Mouse (Mus musculus): ENCODE data around the gene Ptcra. TPM values are rescaled to one million over a fixed set of nuclear protein-coding genes. Genes with fewer than 3 reads are reported as not detected.
A peak's percentile ranks its signal among the peaks of the same experiment; 100 is the strongest.
"Not testable (repeated sequence)": the region's sequence is repeated elsewhere in the genome, so short reads cannot be mapped to it uniquely, and the experiment has no call there.

Gene Ptcra
- polyA plus RNA-seq, 1 experiment from 2014 or later = 1.6 TPM

DNA sequence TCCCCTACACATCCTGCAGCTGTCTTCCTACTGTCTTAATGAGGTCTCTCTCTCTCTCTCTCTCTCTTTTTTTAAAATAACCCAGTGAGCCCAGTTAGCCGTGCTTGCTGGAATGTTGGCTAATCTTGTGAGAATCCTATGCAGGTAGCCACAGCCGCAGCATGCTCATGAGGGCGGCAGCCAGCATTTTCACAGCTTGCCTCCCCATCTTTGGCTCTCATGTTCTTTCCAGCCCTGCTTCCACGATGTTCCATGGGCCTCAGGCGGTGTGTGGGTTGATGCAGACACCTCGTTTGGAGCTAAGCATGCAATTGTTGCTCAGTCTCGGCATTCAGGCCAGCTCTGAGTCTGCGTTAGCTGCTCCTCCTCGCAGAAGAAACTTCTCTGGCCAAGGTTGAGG is 1.4 kb upstream of the Ptcra start:
- DNase-seq (ENCODE audit: low spot score); H3K4me1 ChIP-seq; H3K9me3 ChIP-seq; H3K4me3 ChIP-seq; H3K27ac ChIP-seq (replicated peaks); H3K36me3 ChIP-seq (replicated peaks); H3K27me3 ChIP-seq (replicated peaks; ENCODE audit: low read depth, poor library complexity, severe bottlenecking): not testable (repeated sequence)
- WGBS = 76% methylated on average over 9 of the region's 9 CpGs

DNA sequence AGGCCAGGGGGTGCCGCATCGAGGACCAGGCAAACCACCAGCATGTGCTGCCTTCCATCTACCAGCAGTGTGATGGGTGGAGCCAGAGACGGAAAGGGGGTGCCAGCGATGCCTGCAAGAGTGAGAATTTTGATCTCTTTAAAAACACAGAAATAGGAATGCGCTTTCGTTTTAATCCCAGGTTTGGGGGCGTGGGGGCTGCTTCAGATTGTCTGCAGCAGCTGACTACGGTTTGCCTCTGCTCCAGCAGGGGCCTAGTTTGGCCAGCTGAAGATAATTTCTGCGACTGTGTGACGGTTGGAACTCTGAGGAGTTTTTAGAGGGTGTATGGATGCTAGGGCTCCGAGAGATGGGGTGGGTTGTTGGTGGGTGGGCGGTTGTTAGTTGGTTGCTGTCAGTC is 4.8 kb downstream of the Ptcra start:
- WGBS = 86% methylated on average over 12 of the region's 12 CpGs
- no peak overlapping the region for H3K27ac ChIP-seq (replicated peaks)
- peaks cover 15% of the 10 kb centered on the region for H3K4me1 ChIP-seq
- no peak for DNase-seq (ENCODE audit: low spot score)
- no peaks in the 10 kb centered on the region for H3K36me3 ChIP-seq (replicated peaks)
- no peak overlapping the region for H3K4me3 ChIP-seq
- no peaks in the 10 kb centered on the region for H3K27me3 ChIP-seq (replicated peaks; ENCODE audit: low read depth, poor library complexity, severe bottlenecking)
- H3K9me3 ChIP-seq = no peaks in the 10 kb centered on the region

GRCm38 (mm10) chr17:46751794-46752556 is 11.5 kb downstream of the Ptcra start, which contains the start of gene Cnpy3:
Gene Cnpy3 (minus strand): TSS chr17:46752214.
- peak within 1 kb of the TSS; percentile 86 for H3K4me3 ChIP-seq
- H3K27me3 ChIP-seq (replicated peaks; ENCODE audit: low read depth, poor library complexity, severe bottlenecking) = no peaks in the 10 kb centered on the region
- peaks cover 22% of the 10 kb centered on the region for H3K36me3 ChIP-seq (replicated peaks)
- peak within 1 kb of the TSS; percentile 91 for H3K27ac ChIP-seq (replicated peaks)
- WGBS = under 1% methylated on average over 58 of the region's 58 CpGs
- peak; percentile 100 for DNase-seq (ENCODE audit: low spot score)
- H3K4me1 ChIP-seq = peaks cover 32% of the 10 kb centered on the region
- H3K9me3 ChIP-seq = no peaks in the 10 kb centered on the region

- no peak for DNase-seq (ENCODE audit: low spot score)
- peak overlapping the region; percentile 91 for H3K27ac ChIP-seq (replicated peaks)
- WGBS = 30% methylated on average over 16 of the region's 16 CpGs
- no peaks in the 10 kb centered on the region for H3K9me3 ChIP-seq
- peak overlapping the region; percentile 86 for H3K4me3 ChIP-seq
- peaks cover 25% of the 10 kb centered on the region for H3K4me1 ChIP-seq
- H3K36me3 ChIP-seq (replicated peaks) = peaks cover 29% of the 10 kb centered on the region
- H3K27me3 ChIP-seq (replicated peaks; ENCODE audit: low read depth, poor library complexity, severe bottlenecking) = no peaks in the 10 kb centered on the region
Observed at GRCm38 (mm10) chr17:46751056-46751793, 12.3 kb downstream of the Ptcra start.

DNA sequence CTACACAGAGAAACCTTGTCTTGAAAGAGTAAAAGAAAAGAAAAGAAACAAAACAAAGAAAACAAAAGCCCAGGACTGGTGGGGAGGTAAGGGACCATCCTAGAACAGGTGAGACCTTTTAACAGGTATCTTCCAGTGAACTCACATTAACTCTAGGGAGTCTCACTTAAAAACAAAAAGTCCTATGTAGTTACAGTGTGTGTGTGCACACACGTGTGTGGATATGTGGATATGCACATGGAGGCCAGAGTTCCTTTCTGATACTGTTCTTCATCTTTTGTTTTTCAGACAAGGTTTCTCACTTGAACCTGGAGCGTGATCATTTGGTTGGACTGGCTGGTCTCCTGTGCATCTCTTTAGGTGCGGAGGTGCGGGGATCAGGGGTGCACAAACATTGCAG is 12.9 kb downstream of the Ptcra start:
- WGBS = 95% methylated on average over 4 of the region's 4 CpGs
- H3K27me3 ChIP-seq (replicated peaks; ENCODE audit: low read depth, poor library complexity, severe bottlenecking) = no peaks in the 10 kb centered on the region
- H3K9me3 ChIP-seq = no peaks in the 10 kb centered on the region
- peak overlapping the region; percentile 86 for H3K4me3 ChIP-seq
- peaks cover 21% of the 10 kb centered on the region for H3K4me1 ChIP-seq
- no peak for DNase-seq (ENCODE audit: low spot score)
- H3K27ac ChIP-seq (replicated peaks) = peak overlapping the region; percentile 91
- peaks cover 36% of the 10 kb centered on the region for H3K36me3 ChIP-seq (replicated peaks)

DNA sequence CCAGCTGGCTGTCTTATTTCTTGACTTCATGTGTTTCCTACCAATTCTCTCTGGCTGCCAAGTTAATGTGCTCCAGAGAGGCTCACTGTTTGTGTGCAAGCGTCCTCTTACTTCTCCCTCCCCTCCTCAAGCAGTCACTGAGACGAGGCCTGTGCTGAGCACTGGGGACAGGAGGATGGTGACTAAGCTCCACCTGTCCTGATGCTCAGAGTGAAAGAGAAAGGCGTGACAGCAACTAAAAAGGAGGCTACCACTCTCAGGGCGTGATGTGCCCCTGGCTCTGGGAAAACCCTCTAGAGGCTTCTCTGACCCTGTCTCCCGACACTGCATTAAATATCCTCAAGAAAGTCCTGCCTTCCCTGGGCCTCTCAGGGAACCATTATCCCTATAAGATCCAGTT is 14.2 kb downstream of the Ptcra start:
- no peak overlapping the region for H3K4me3 ChIP-seq
- H3K36me3 ChIP-seq (replicated peaks) = peaks cover 48% of the 10 kb centered on the region
- no peaks in the 10 kb centered on the region for H3K9me3 ChIP-seq
- 91% methylated on average over 5 of the region's 5 CpGs for WGBS
- no peaks in the 10 kb centered on the region for H3K27me3 ChIP-seq (replicated peaks; ENCODE audit: low read depth, poor library complexity, severe bottlenecking)
- H3K4me1 ChIP-seq = peaks cover 21% of the 10 kb centered on the region
- no peak overlapping the region for H3K27ac ChIP-seq (replicated peaks)
- no peak for DNase-seq (ENCODE audit: low spot score)

- peaks cover 20% of the 10 kb centered on the region for H3K4me1 ChIP-seq
- 94% methylated on average over 2 of the region's 2 CpGs for WGBS
- H3K36me3 ChIP-seq (replicated peaks) = peaks cover 63% of the 10 kb centered on the region
Observed at GRCm38 (mm10) chr17:46747806-46748205, 15.7 kb downstream of the Ptcra start.

GRCm38 (mm10) chr17:46747234-46747633 is 16.3 kb downstream of the Ptcra start:
- no peaks in the 10 kb centered on the region for H3K9me3 ChIP-seq
- H3K4me3 ChIP-seq = no peak overlapping the region
- no peak for DNase-seq (ENCODE audit: low spot score)
- peaks cover 14% of the 10 kb centered on the region for H3K4me1 ChIP-seq
- peaks cover 68% of the 10 kb centered on the region for H3K36me3 ChIP-seq (replicated peaks)
- no peak overlapping the region for H3K27ac ChIP-seq (replicated peaks)
- 86% methylated on average over 8 of the region's 8 CpGs for WGBS
- H3K27me3 ChIP-seq (replicated peaks; ENCODE audit: low read depth, poor library complexity, severe bottlenecking) = no peaks in the 10 kb centered on the region

More at GRCm38 (mm10) chr17:46747806-46748205, 15.7 kb downstream of the Ptcra start:
- H3K27me3 ChIP-seq (replicated peaks; ENCODE audit: low read depth, poor library complexity, severe bottlenecking) = no peaks in the 10 kb centered on the region
- no peaks in the 10 kb centered on the region for H3K9me3 ChIP-seq
- H3K4me3 ChIP-seq = no peak overlapping the region
- H3K27ac ChIP-seq (replicated peaks) = no peak overlapping the region
- DNase-seq (ENCODE audit: low spot score) = no peak

- Histone ChIP-seq H3K27me3 (replicated peaks; ENCODE audit: low read depth, poor library complexity, severe bottlenecking) (no peaks in the 10 kb centered on the region), H3K27ac (replicated peaks) (no peak overlapping the region), H3K36me3 (replicated peaks) (peaks cover 81% of the 10 kb centered on the region), H3K4me1 (peaks cover 3% of the 10 kb centered on the region), H3K4me3 (no peak overlapping the region), H3K9me3 (no peaks in the 10 kb centered on the region)
- 82% methylated on average over 2 of the region's 2 CpGs for WGBS
- DNase-seq (ENCODE audit: low spot score) = no peak
Observed at GRCm38 (mm10) chr17:46745506-46745905, 18.0 kb downstream of the Ptcra start.

DNA sequence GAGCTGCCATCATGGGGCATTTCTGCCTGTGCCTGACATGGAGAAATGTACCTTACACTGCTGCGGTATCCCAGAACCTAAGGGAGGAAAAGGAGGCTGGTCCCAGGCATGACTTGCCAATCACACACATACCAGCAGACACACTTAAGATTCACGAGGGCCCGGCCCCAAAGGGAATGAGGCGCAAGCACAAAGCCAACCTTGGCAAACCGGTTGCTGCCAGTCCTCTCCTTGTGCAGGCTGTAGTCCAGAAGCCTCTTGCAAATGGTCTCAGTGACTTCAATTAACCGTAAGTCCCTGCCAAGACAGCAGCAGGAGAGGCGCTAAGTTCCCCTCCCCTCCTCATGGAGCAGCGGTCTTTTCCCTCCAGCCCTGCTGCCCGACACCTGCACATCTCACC is 20.5 kb downstream of the Ptcra start:
- Histone ChIP-seq H3K36me3 (replicated peaks) (peaks cover 83% of the 10 kb centered on the region), H3K4me1 (no peaks in the 10 kb centered on the region)

DNA sequence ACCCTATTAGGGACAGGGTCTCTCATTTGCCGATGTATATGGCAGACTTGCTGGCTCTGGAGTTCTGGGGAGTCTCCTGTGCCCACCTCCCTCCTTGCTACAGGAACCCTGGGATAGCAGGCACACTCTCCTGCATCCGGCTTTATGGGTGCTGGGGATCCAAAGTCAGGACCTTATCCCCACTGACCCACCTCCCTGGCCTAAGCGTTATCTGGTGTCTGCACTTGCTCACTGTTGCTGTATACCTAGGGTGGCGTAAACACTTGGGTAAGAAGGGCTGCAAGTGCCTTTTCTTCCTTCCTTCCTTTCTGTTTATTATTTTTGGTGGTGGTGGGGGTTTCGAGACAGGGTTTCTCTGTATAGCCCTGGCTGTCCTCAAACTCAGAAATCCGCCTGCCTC is 22.2 kb downstream of the Ptcra start:
- Histone ChIP-seq H3K36me3 (replicated peaks) (peaks cover 79% of the 10 kb centered on the region), H3K4me3 (no peak overlapping the region), H3K4me1 (no peaks in the 10 kb centered on the region), H3K9me3 (no peaks in the 10 kb centered on the region), H3K27ac (replicated peaks) (no peak overlapping the region), H3K27me3 (replicated peaks; ENCODE audit: low read depth, poor library complexity, severe bottlenecking) (no peaks in the 10 kb centered on the region)
- DNase-seq (ENCODE audit: low spot score) = no peak
- WGBS = 92% methylated on average over 6 of the region's 6 CpGs

More for the DNA sequence above, 20.5 kb downstream of the Ptcra start:
- Histone ChIP-seq H3K4me3 (no peak overlapping the region), H3K9me3 (no peaks in the 10 kb centered on the region), H3K27ac (replicated peaks) (no peak overlapping the region), H3K27me3 (replicated peaks; ENCODE audit: low read depth, poor library complexity, severe bottlenecking) (no peaks in the 10 kb centered on the region)
- DNase-seq (ENCODE audit: low spot score) = no peak
- WGBS = 91% methylated on average over 9 of the region's 9 CpGs

GRCm38 (mm10) chr17:46736160-46736559 is 27.4 kb downstream of the Ptcra start:
- H3K4me1 ChIP-seq = no peaks in the 10 kb centered on the region
- DNase-seq (ENCODE audit: low spot score) = peak; percentile 35
- peaks cover 55% of the 10 kb centered on the region for H3K36me3 ChIP-seq (replicated peaks)

GRCm38 (mm10) chr17:46735287-46735686 is 28.2 kb downstream of the Ptcra start:
- H3K36me3 ChIP-seq (replicated peaks) = peaks cover 53% of the 10 kb centered on the region

More at GRCm38 (mm10) chr17:46736160-46736559, 27.4 kb downstream of the Ptcra start:
- no peak overlapping the region for H3K4me3 ChIP-seq
- H3K27me3 ChIP-seq (replicated peaks; ENCODE audit: low read depth, poor library complexity, severe bottlenecking) = no peaks in the 10 kb centered on the region
- 62% methylated on average over 10 of the region's 10 CpGs for WGBS
- no peaks in the 10 kb centered on the region for H3K9me3 ChIP-seq
- no peak overlapping the region for H3K27ac ChIP-seq (replicated peaks)

More at GRCm38 (mm10) chr17:46735287-46735686, 28.2 kb downstream of the Ptcra start:
- peaks cover 3% of the 10 kb centered on the region; the same call in 1 of the 2 replicates for H3K27me3 ChIP-seq (replicated peaks; ENCODE audit: low read depth, poor library complexity, severe bottlenecking)
- no peak overlapping the region for H3K4me3 ChIP-seq
- WGBS = 87% methylated on average over 7 of the region's 7 CpGs
- H3K4me1 ChIP-seq = no peaks in the 10 kb centered on the region
- H3K9me3 ChIP-seq = no peaks in the 10 kb centered on the region
- H3K27ac ChIP-seq (replicated peaks) = no peak overlapping the region
- no peak for DNase-seq (ENCODE audit: low spot score)

All from embryonic facial prominence, embryonic 10.5 days (tissue).